Mouse (Mus musculus) thymus, adult 2 months (tissue): Measurements from ENCODE around the gene Inhbc.

Experiments
- CTCF ChIP-seq: fragments of 200-500 bp; IDR thresholded peaks from 2 replicates; pipeline ENCODE4 v1.5.1; 2012; ENCODE audit warnings: mild to moderate bottlenecking, control low read depth, low read length, moderate library complexity, borderline replicate concordance; ENCODE audit not compliant: control insufficient read depth, poor library complexity, insufficient read depth; ENCODE audit errors: extremely low read depth
- POLR2A ChIP-seq: fragments of 200-500 bp; IDR thresholded peaks from 2 replicates; pipeline ENCODE4 v1.6.1; 2012; ENCODE audit warnings: mild to moderate bottlenecking, low read length, control low read depth, moderate library complexity; ENCODE audit not compliant: control insufficient read depth, poor library complexity, insufficient read depth; ENCODE audit errors: extremely low read depth

- no peak for TF ChIP-seq POLR2A
- TF ChIP-seq CTCF: no peak
Observed at GRCm38 (mm10) chr10:127333152-127333551, 37.1 kb downstream of the Inhbc start.
